Mouse (Mus musculus) right cerebral cortex, postnatal 36 days (tissue): ENCODE measurements at regions not wholly inside any gene's neighbourhood (a gene's known extent, or its start where the extent isn't known, plus 50 kb on each side); places are given as distances from the start of the nearest gene placed in this dataset.
A peak's percentile ranks its signal among the peaks of the same experiment; 100 is the strongest.

Experiments used
- DNase-seq, 2 experiments: peaks; one replicate each; pipeline ENCODE4 v3.0.0; 2022; ENCODE audit warnings: low spot score in 2 of 2, mixed read lengths in 1 of 2

- DNase-seq = no peak
Observed at GRCm38 (mm10) chr10:72923611-72924010, 175.5 kb upstream of the Pcdh15 start.

GRCm38 (mm10) chr10:72956957-72957356 lies 142.2 kb upstream of the Pcdh15 start:
- DNase-seq = no peak

DNA sequence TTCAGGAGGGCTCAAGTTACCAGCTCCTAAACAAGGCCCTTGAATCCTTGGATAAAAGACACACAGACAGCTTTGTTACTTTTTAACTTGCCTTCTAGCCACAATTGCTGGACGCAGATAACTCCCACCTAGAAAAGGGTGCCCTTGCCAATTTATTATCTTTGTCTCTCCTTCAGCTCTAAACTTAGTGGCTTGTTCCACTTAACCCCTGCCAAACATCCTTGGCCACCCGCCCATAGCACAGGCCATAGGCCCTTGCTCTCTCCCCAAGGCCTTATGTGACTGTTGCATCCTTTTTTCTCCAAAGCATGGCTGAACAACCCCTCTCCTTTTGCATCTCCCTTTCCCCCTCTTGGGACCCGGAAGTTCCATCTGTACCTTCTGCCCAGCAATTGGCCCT lies 139.1 kb upstream of the Pcdh15 start:
- no peak for DNase-seq

DNA sequence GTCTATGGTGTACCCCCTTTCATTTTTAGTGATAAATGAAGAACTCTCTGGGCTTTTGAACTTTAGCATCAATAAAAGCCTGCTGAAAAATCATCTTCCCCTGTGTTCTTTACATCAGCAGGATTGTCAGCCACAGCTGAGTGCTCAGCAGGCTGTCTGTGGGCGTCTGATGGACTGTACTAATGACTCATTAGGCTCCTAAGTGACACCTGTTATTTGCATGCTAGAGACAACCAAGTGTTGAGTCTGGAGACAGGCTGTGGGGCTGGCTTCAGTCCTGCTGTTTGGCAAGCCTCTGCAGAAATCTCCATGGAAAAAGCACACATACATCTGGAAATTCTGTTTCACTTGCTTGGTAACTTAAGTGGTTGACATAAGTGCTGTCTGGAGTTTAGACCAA lies 117.8 kb upstream of the Pcdh15 start:
- peak in 1 of 2 experiments; percentile 2 for DNase-seq

DNA sequence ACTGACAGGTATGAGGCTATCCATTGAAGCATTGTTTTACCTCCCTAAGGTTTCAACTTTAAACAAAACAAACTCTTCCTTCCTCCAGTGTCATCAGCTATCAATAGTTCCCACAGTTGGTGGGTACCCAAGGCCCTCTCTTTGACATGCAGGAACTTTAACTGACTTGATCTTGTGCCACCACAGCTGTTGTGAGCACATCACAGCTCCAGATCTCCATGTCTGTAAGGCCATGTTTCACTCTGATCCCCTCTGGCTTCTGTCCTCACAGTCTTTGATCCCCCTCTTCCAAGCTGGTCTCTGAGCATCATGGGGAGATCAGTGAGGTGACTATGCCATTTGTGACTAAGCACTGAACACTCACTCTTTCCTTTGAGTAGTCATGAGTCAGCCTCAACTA lies 110.8 kb upstream of the Pcdh15 start:
- DNase-seq = no peak

- no peak for DNase-seq
Observed at GRCm38 (mm10) chr10:73010897-73011296, 88.2 kb upstream of the Pcdh15 start.

- no peak for DNase-seq
Observed at GRCm38 (mm10) chr10:73011874-73012273, 87.3 kb upstream of the Pcdh15 start.

GRCm38 (mm10) chr10:73037476-73037875 lies 61.7 kb upstream of the Pcdh15 start:
- no peak for DNase-seq

DNA sequence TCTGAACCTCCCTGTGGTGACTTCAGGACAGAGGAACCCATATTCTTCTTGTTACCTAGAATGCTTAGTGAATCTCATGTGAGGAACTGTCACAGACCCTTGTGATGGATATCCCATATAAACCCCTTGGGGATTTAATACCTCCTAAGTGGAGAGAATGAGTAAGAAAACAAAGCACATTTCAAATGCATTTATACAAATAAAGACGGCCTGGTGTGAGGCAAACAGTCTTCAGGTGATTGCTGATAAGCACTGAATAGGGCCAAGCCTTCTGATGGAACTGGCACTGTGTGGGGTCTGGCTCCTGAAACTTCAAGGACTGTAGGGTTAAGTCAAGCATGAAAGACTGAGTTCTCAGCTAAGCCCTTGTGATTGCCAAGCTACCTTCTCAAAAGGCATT lies 59.6 kb upstream of the Pcdh15 start:
- DNase-seq = no peak
